Mouse (Mus musculus) heart, embryonic 10.5 days (tissue): ENCODE measurements around the gene Mapre3. TPM values are rescaled to one million over a fixed set of nuclear protein-coding genes. Genes with fewer than 3 reads are reported as not detected.

Experiments
- DNase-seq: peaks from one replicate; pipeline ENCODE4 v3.0.0-alpha.2; 2017; ENCODE audit warnings: low spot score
- H3K27ac ChIP-seq: fragments of 300-500 bp; sonication (generic); 2 replicates; pipeline ENCODE4 v1.5.1; 2016; ENCODE audit warnings: mild to moderate bottlenecking
- H3K27me3 ChIP-seq: fragments of 300-500 bp; sonication (generic); 2 replicates; pipeline ENCODE4 v1.6.1; 2016; ENCODE audit warnings: mild to moderate bottlenecking; ENCODE audit not compliant: poor library complexity, insufficient read depth, severe bottlenecking
- H3K36me3 ChIP-seq: fragments of 300-500 bp; sonication (generic); 2 replicates; pipeline ENCODE4 v1.6.1; 2016; ENCODE audit warnings: mild to moderate bottlenecking, moderate library complexity
- H3K4me1 ChIP-seq: fragments of 300-500 bp; sonication (generic); 2 replicates; pipeline ENCODE4 v1.6.1; 2016; ENCODE audit warnings: mild to moderate bottlenecking
- H3K4me3 ChIP-seq: fragments of 300-500 bp; sonication (generic); 2 replicates; pipeline ENCODE4 v1.5.1; 2016; ENCODE audit warnings: mild to moderate bottlenecking, moderate library complexity
- H3K9me3 ChIP-seq: fragments of 300-500 bp; sonication (generic); 2 replicates; pipeline ENCODE4 v1.6.1; 2016; ENCODE audit warnings: mild to moderate bottlenecking, moderate library complexity
- WGBS: fragments of 180-500 bp; shearing (Covaris S2); methylation state at CpG from one replicate; pipeline ENCODE4 v1.1.7; 2016; 5-methylcytosine and 5-hydroxymethylcytosine counted together
- polyA plus RNA-seq: library from polyadenylated mRNA; unstranded; fragments of >200 nt; fragmentation: Nextera tagmentation; extraction: Ambion mirVana; gene quantifications from 2 replicates; pipeline ENCODE4 v1.2.1, GENCODE M21; 2016

Mapre3 gene
- polyA plus RNA-seq = 16.3 and 16.6 TPM in 2 replicates

GRCm38 (mm10) chr5:30814424-30815119 is at the start of gene Mapre3:
Gene Mapre3 (plus strand): TSS chr5:30814641.
- H3K4me1 ChIP-seq = peaks cover 22% of the 10 kb centered on the region
- no peaks in the 10 kb centered on the region for H3K36me3 ChIP-seq
- H3K27ac ChIP-seq = peak within 1 kb of the TSS; percentile 88
- under 1% methylated on average over 58 of the region's 59 CpGs for WGBS
- no peaks in the 10 kb centered on the region for H3K9me3 ChIP-seq
- H3K4me3 ChIP-seq = peak within 1 kb of the TSS; percentile 91
- DNase-seq = peak; percentile 94
- H3K27me3 ChIP-seq = peaks cover 25% of the 10 kb centered on the region; the same call in 1 of the 2 replicates

- Histone ChIP-seq H3K36me3 (no peaks in the 10 kb centered on the region), H3K9me3 (no peaks in the 10 kb centered on the region), H3K4me3 (no peak overlapping the region), H3K27me3 (no peaks in the 10 kb centered on the region), H3K4me1 (peaks cover 37% of the 10 kb centered on the region), H3K27ac (peak overlapping the region; percentile 7; the same call in 1 of the 2 replicates)
- 63% methylated on average over 12 of the region's 12 CpGs for WGBS
- DNase-seq = no peak
Observed at GRCm38 (mm10) chr5:30765596-30766370, 48.7 kb upstream of the Mapre3 start.

- Histone ChIP-seq H3K27ac (no peak overlapping the region), H3K9me3 (no peaks in the 10 kb centered on the region), H3K36me3 (no peaks in the 10 kb centered on the region), H3K4me3 (no peak overlapping the region), H3K27me3 (no peaks in the 10 kb centered on the region), H3K4me1 (peaks cover 41% of the 10 kb centered on the region)
- 59% methylated on average over 4 of the region's 4 CpGs for WGBS
- no peak for DNase-seq
Observed at GRCm38 (mm10) chr5:30768082-30768481, 46.4 kb upstream of the Mapre3 start.

GRCm38 (mm10) chr5:30768598-30768997 is 45.8 kb upstream of the Mapre3 start:
- Histone ChIP-seq H3K4me1 (peaks cover 41% of the 10 kb centered on the region), H3K36me3 (no peaks in the 10 kb centered on the region), H3K4me3 (no peak overlapping the region), H3K9me3 (no peaks in the 10 kb centered on the region), H3K27me3 (peaks cover 2% of the 10 kb centered on the region), H3K27ac (peak overlapping the region; percentile 9; the same call in 1 of the 2 replicates)
- peak; percentile 80 for DNase-seq
- WGBS = 22% methylated on average over 9 of the region's 9 CpGs

GRCm38 (mm10) chr5:30769075-30769474 is 45.4 kb upstream of the Mapre3 start:
- WGBS = 77% methylated on average over 9 of the region's 9 CpGs

GRCm38 (mm10) chr5:30774601-30775371 is 39.7 kb upstream of the Mapre3 start:
- H3K36me3 ChIP-seq = no peaks in the 10 kb centered on the region
- WGBS = 10% methylated on average over 20 of the region's 20 CpGs
- peak; percentile 88 for DNase-seq
- peaks cover 12% of the 10 kb centered on the region for H3K27me3 ChIP-seq
- H3K4me3 ChIP-seq = peak overlapping the region; percentile 58
- no peaks in the 10 kb centered on the region for H3K9me3 ChIP-seq
- peaks cover 13% of the 10 kb centered on the region; the same call in 1 of the 2 replicates for H3K4me1 ChIP-seq
- peak overlapping the region; percentile 59 for H3K27ac ChIP-seq

More at GRCm38 (mm10) chr5:30769075-30769474, 45.4 kb upstream of the Mapre3 start:
- peaks cover 41% of the 10 kb centered on the region for H3K4me1 ChIP-seq
- no peak for DNase-seq
- H3K9me3 ChIP-seq = no peaks in the 10 kb centered on the region
- peaks cover 6% of the 10 kb centered on the region for H3K27me3 ChIP-seq
- no peaks in the 10 kb centered on the region for H3K36me3 ChIP-seq
- H3K4me3 ChIP-seq = no peak overlapping the region
- 0 out of 2 replicates have a peak overlapping the region, but pooled peaks have one; percentile 9 for H3K27ac ChIP-seq

- Histone ChIP-seq H3K36me3 (no peaks in the 10 kb centered on the region), H3K4me3 (no peak overlapping the region), H3K27ac (no peak overlapping the region), H3K27me3 (no peaks in the 10 kb centered on the region), H3K9me3 (no peaks in the 10 kb centered on the region), H3K4me1 (peaks cover 9% of the 10 kb centered on the region; the same call in 1 of the 2 replicates)
- WGBS = 65% methylated on average over 9 of the region's 9 CpGs
- no peak for DNase-seq
Observed at GRCm38 (mm10) chr5:30780699-30781098, 33.7 kb upstream of the Mapre3 start.

GRCm38 (mm10) chr5:30781147-30781546 is 33.3 kb upstream of the Mapre3 start:
- H3K27ac ChIP-seq = no peak overlapping the region; the same call in 1 of the 2 replicates
- no peak overlapping the region for H3K4me3 ChIP-seq
- no peaks in the 10 kb centered on the region for H3K36me3 ChIP-seq
- no peaks in the 10 kb centered on the region for H3K27me3 ChIP-seq
- no peaks in the 10 kb centered on the region for H3K9me3 ChIP-seq
- DNase-seq = no peak
- H3K4me1 ChIP-seq = peaks cover 9% of the 10 kb centered on the region; the same call in 1 of the 2 replicates
- WGBS = 76% methylated on average over 3 of the region's 3 CpGs

GRCm38 (mm10) chr5:30787381-30787780 is 27.1 kb upstream of the Mapre3 start:
- H3K9me3 ChIP-seq = no peaks in the 10 kb centered on the region
- WGBS = 90% methylated on average over 5 of the region's 5 CpGs
- H3K27me3 ChIP-seq = 0 out of 2 replicates have a peak, but pooled peaks cover 5% of the 10 kb centered on the region
- DNase-seq = no peak
- H3K4me3 ChIP-seq = no peak overlapping the region
- peaks cover 4% of the 10 kb centered on the region; the same call in 1 of the 2 replicates for H3K4me1 ChIP-seq
- no peaks in the 10 kb centered on the region for H3K36me3 ChIP-seq
- no peak overlapping the region for H3K27ac ChIP-seq

- 0 out of 2 replicates have a peak, but pooled peaks cover 5% of the 10 kb centered on the region for H3K27me3 ChIP-seq
- no peak overlapping the region for H3K4me3 ChIP-seq
- 71% methylated on average over 3 of the region's 3 CpGs for WGBS
- H3K36me3 ChIP-seq = no peaks in the 10 kb centered on the region
- no peak overlapping the region for H3K27ac ChIP-seq
- DNase-seq = no peak
- no peaks in the 10 kb centered on the region for H3K9me3 ChIP-seq
- peaks cover 4% of the 10 kb centered on the region for H3K4me1 ChIP-seq
Observed at GRCm38 (mm10) chr5:30790047-30790446, 24.4 kb upstream of the Mapre3 start.

GRCm38 (mm10) chr5:30796125-30796524 is 18.3 kb upstream of the Mapre3 start:
- peak; percentile 92 for DNase-seq
- Histone ChIP-seq H3K27me3 (0 out of 2 replicates have a peak, but pooled peaks cover 3% of the 10 kb centered on the region), H3K4me1 (peaks cover 20% of the 10 kb centered on the region), H3K4me3 (no peak overlapping the region), H3K27ac (no peak overlapping the region), H3K36me3 (no peaks in the 10 kb centered on the region), H3K9me3 (no peaks in the 10 kb centered on the region)
- WGBS = 16% methylated on average over 12 of the region's 12 CpGs

- 45% methylated on average over 7 of the region's 7 CpGs for WGBS
- H3K27ac ChIP-seq = no peak overlapping the region
- no peaks in the 10 kb centered on the region for H3K9me3 ChIP-seq
- H3K4me1 ChIP-seq = peaks cover 18% of the 10 kb centered on the region
- no peak overlapping the region for H3K4me3 ChIP-seq
- DNase-seq = no peak
- H3K27me3 ChIP-seq = no peaks in the 10 kb centered on the region
- H3K36me3 ChIP-seq = no peaks in the 10 kb centered on the region
Observed at GRCm38 (mm10) chr5:30797482-30797881, 17.0 kb upstream of the Mapre3 start.
